Comparison of ENCODE assay signal across 22 mouse cellular contexts in genomic region chr4:148961081-148961480, GRCm38 (mm10).
DNase-seq lines count a peak whose midpoint lies in the region; ATAC-seq and TF ChIP-seq lines count a peak whose summit lies in the region.
"Had no signal": no experiment of that assay in that cellular context is flagged by ENCODE, and none has a peak within 500 bp of the region (broad histone marks: within the 10 kb centered on the region; RNA-seq: fewer than 3 reads in every experiment).

No protein-coding gene starts in this region.

- H3K4me3 ChIP-seq in forebrain, embryonic 15.5 days = no peak overlapping the region
- H3K4me3 ChIP-seq in forebrain, postnatal 0 days (ENCODE audit: low read depth, low read length) = no peak overlapping the region
- H3K4me3 ChIP-seq in heart, embryonic 15.5 days = peak overlapping the region; percentile 31
- no peak overlapping the region for H3K4me3 ChIP-seq in kidney, embryonic 14.5 days (ENCODE audit: low read length)
- H3K4me3 ChIP-seq in limb, embryonic 10.5 days = no peak overlapping the region
- H3K4me3 ChIP-seq: embryonic facial prominence, embryonic 12.5 days; erythroblast, embryonic 14.5 days; forebrain, embryonic 13.5 days; layer of hippocampus, adult 2 months; limb, embryonic 15.5 days; liver, embryonic 15.5 days; neural tube, embryonic 13.5 days had no signal

- TF ChIP-seq CTCF in forebrain, postnatal 0 days (IDR thresholded peaks at IDR 0.05; ENCODE audit: low read depth) = no peak

- DNase-seq in forebrain, postnatal 0 days = no peak
- DNase-seq in heart, postnatal 10 days = no peak
- peak; percentile 38 to 59 for DNase-seq in kidney, adult 8-10 months
- DNase-seq in limb, embryonic 10.5 days (ENCODE audit: low spot score) = no peak
- DNase-seq in ovary, postnatal 14 days (ENCODE audit: low spot score) = no peak
- DNase-seq: adrenal gland, adult 2 months; cerebellum, adult 9-11 months; gastrocnemius, postnatal 25 days; midbrain, embryonic 14.5 days; spleen, adult 18-20 months; thymus, postnatal 25 days had no signal

- H3K27me3 ChIP-seq in forebrain, embryonic 15.5 days = no peaks in the 10 kb centered on the region
- H3K27me3 ChIP-seq in forebrain, postnatal 0 days (ENCODE audit: insufficient read depth, low read length) = no peaks in the 10 kb centered on the region
- no peaks in the 10 kb centered on the region for H3K27me3 ChIP-seq in heart, embryonic 15.5 days
- H3K27me3 ChIP-seq in kidney, embryonic 14.5 days (ENCODE audit: control insufficient read depth, insufficient read depth, low read length) = no peaks in the 10 kb centered on the region
- H3K27me3 ChIP-seq in limb, embryonic 10.5 days (ENCODE audit: low read depth, poor library complexity, severe bottlenecking) = 0 out of 2 replicates have a peak, but pooled peaks cover 4% of the 10 kb centered on the region
- H3K27me3 ChIP-seq: forebrain, embryonic 13.5 days; liver, embryonic 15.5 days; neural tube, embryonic 13.5 days had no signal

- no peak overlapping the region for H3K27ac ChIP-seq in forebrain, embryonic 15.5 days (replicated peaks)
- no peak overlapping the region for H3K27ac ChIP-seq in forebrain, postnatal 0 days (ENCODE audit: low read depth, low read length)
- H3K27ac ChIP-seq in heart, embryonic 15.5 days = peak overlapping the region; percentile 96
- H3K27ac ChIP-seq in kidney, embryonic 14.5 days (ENCODE audit: low read depth, low read length) = no peak overlapping the region
- peak overlapping the region; percentile 22; the same call in 1 of the 2 replicates for H3K27ac ChIP-seq in limb, embryonic 10.5 days
- H3K27ac ChIP-seq: embryonic facial prominence, embryonic 12.5 days; forebrain, embryonic 13.5 days; layer of hippocampus, adult 2 months; limb, embryonic 15.5 days; liver, embryonic 15.5 days; macrophage; neural tube, embryonic 13.5 days had no signal

- 0 out of 2 replicates have a peak, but pooled peaks have one; percentile 9 for ATAC-seq in forebrain, embryonic 15.5 days (replicated peaks)
- ATAC-seq in forebrain, postnatal 0 days = no peak
- no peak for ATAC-seq in heart, embryonic 15.5 days (replicated peaks; ENCODE audit: insufficient number of reproducible peaks, insufficient read depth, low FRiP score, low read depth)
- no peak for ATAC-seq in kidney, embryonic 14.5 days (ENCODE audit: low FRiP score, low TSS enrichment)
- ATAC-seq: forebrain, embryonic 13.5 days had no signal

- peaks cover under 1% of the 10 kb centered on the region; the same call in 1 of the 2 replicates for H3K4me1 ChIP-seq in forebrain, embryonic 15.5 days
- H3K4me1 ChIP-seq in forebrain, postnatal 0 days (ENCODE audit: insufficient read depth) = no peaks in the 10 kb centered on the region
- peaks cover 46% of the 10 kb centered on the region for H3K4me1 ChIP-seq in heart, embryonic 15.5 days (replicated peaks)
- H3K4me1 ChIP-seq in kidney, embryonic 14.5 days (ENCODE audit: control insufficient read depth, insufficient read depth, low read length) = peaks cover 9% of the 10 kb centered on the region; the same call in 1 of the 2 replicates
- peaks cover 56% of the 10 kb centered on the region for H3K4me1 ChIP-seq in limb, embryonic 10.5 days
- H3K4me1 ChIP-seq: liver, embryonic 15.5 days had no signal

- 94% methylated on average over 19 of the region's 19 CpGs for WGBS in forebrain, embryonic 15.5 days
- WGBS in forebrain, postnatal 0 days = 90% methylated on average over 19 of the region's 19 CpGs
- WGBS in heart, embryonic 15.5 days = 86% methylated on average over 19 of the region's 19 CpGs
- 94% methylated on average over 19 of the region's 19 CpGs for WGBS in kidney, embryonic 14.5 days
- WGBS in limb, embryonic 10.5 days = 95% methylated on average over 19 of the region's 19 CpGs

- intact Hi-C loops in heart, postnatal 10 days (cut with DNase I) = loop anchor here (5.0 kb wide), 1 partner anchor 86 kb away; no protein-coding TSS in a partner anchor

- H3K4me2 ChIP-seq in forebrain, embryonic 15.5 days (replicated peaks) = no peak overlapping the region
- no peak overlapping the region for H3K4me2 ChIP-seq in forebrain, postnatal 0 days (ENCODE audit: low read depth)
- H3K4me2 ChIP-seq in heart, embryonic 15.5 days = peak overlapping the region; percentile 59
- no peak overlapping the region for H3K4me2 ChIP-seq in kidney, embryonic 14.5 days (replicated peaks; ENCODE audit: low read depth, low read length)
- H3K4me2 ChIP-seq: embryonic facial prominence, embryonic 12.5 days; forebrain, embryonic 13.5 days; limb, embryonic 15.5 days; liver, embryonic 15.5 days; neural tube, embryonic 13.5 days had no signal

- H3K9me3 ChIP-seq in forebrain, embryonic 15.5 days = no peaks in the 10 kb centered on the region
- no peaks in the 10 kb centered on the region for H3K9me3 ChIP-seq in forebrain, postnatal 0 days (ENCODE audit: low read length)
- H3K9me3 ChIP-seq in heart, embryonic 15.5 days (replicated peaks) = no peaks in the 10 kb centered on the region
- H3K9me3 ChIP-seq in kidney, embryonic 14.5 days (ENCODE audit: control insufficient read depth, low read length) = no peaks in the 10 kb centered on the region
- no peaks in the 10 kb centered on the region for H3K9me3 ChIP-seq in limb, embryonic 10.5 days (replicated peaks)
- H3K9me3 ChIP-seq: embryonic facial prominence, embryonic 12.5 days; forebrain, embryonic 13.5 days; limb, embryonic 15.5 days; liver, embryonic 15.5 days; neural tube, embryonic 13.5 days had no signal

- H3K9ac ChIP-seq in forebrain, embryonic 15.5 days (replicated peaks) = no peak overlapping the region
- H3K9ac ChIP-seq in forebrain, postnatal 0 days = no peak overlapping the region
- peak overlapping the region; percentile 44 for H3K9ac ChIP-seq in heart, embryonic 15.5 days
- no peak overlapping the region for H3K9ac ChIP-seq in kidney, embryonic 14.5 days (ENCODE audit: low read depth, low read length)
- H3K9ac ChIP-seq: embryonic facial prominence, embryonic 12.5 days; forebrain, embryonic 13.5 days; limb, embryonic 15.5 days; liver, embryonic 15.5 days; neural tube, embryonic 13.5 days had no signal

- H3K36me3 ChIP-seq in forebrain, embryonic 15.5 days = 0 out of 2 replicates have a peak, but pooled peaks cover 5% of the 10 kb centered on the region
- H3K36me3 ChIP-seq in forebrain, postnatal 0 days (ENCODE audit: insufficient read depth) = peaks cover 16% of the 10 kb centered on the region
- no peaks in the 10 kb centered on the region for H3K36me3 ChIP-seq in heart, embryonic 15.5 days
- H3K36me3 ChIP-seq in kidney, embryonic 14.5 days (ENCODE audit: control insufficient read depth, insufficient read depth, low read length) = peaks cover 20% of the 10 kb centered on the region
- peaks cover 51% of the 10 kb centered on the region for H3K36me3 ChIP-seq in limb, embryonic 10.5 days

Comparison
In these comparisons a context has a peak if more than half of its experiments do, and no peak if none do; other contexts are left out.
1. H3K27ac ChIP-seq: peak in heart, embryonic 15.5 days (single experiment) and limb, embryonic 10.5 days (single experiment); none in forebrain, embryonic 15.5 days (single experiment), forebrain, postnatal 0 days (single experiment) and kidney, embryonic 14.5 days (single experiment).
2. DNase-seq: peak in kidney, adult 8-10 months (2 of 2); none in forebrain, postnatal 0 days (single experiment), heart, postnatal 10 days (0 of 2), limb, embryonic 10.5 days (single experiment) and ovary, postnatal 14 days (single experiment).